Mouse (Mus musculus): ENCODE results near the gene Ruvbl1. TPM values are rescaled to one million over a fixed set of nuclear protein-coding genes. Genes with fewer than 3 reads are reported as not detected.
A peak's percentile ranks its signal among the peaks of the same experiment; 100 is the strongest.

Gene Ruvbl1
- polyA plus RNA-seq, 1 experiment from 2014 or later = 89.9 TPM

DNA sequence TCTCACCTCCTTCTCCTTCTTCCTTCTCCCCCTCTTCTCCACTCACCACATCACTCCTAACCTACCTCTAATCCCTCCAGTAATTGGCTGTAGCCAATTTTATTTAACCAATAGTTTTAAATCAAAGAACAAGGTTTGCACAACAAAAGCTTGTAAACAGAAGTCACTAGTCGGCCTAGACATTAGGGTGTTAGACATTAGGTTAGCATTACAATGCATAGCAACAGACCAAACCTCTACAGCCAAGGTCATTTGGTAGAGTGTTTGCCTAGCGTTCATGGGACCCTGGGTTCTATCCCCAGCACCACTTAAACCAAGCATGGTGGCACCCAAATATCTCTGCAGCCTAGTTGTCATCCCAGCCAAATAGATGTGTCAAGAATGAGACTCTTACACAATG, 10.7 kb upstream of the Ruvbl1 start:
- Histone ChIP-seq H3K27me3 (replicated peaks) (0 out of 2 replicates have a peak, but pooled peaks cover 2% of the 10 kb centered on the region), H3K4me3 (replicated peaks) (no peak overlapping the region), H3K9me3 (replicated peaks) (no peaks in the 10 kb centered on the region), H3K36me3 (no peaks in the 10 kb centered on the region), H3K4me1 (no peaks in the 10 kb centered on the region), H3K4me2 (no peak overlapping the region), H3K27ac (replicated peaks) (no peak overlapping the region), H3K9ac (replicated peaks) (no peak overlapping the region)
- no peak for ATAC-seq (ENCODE audit: low FRiP score)
- WGBS = 64% methylated on average over 2 of the region's 2 CpGs

DNA sequence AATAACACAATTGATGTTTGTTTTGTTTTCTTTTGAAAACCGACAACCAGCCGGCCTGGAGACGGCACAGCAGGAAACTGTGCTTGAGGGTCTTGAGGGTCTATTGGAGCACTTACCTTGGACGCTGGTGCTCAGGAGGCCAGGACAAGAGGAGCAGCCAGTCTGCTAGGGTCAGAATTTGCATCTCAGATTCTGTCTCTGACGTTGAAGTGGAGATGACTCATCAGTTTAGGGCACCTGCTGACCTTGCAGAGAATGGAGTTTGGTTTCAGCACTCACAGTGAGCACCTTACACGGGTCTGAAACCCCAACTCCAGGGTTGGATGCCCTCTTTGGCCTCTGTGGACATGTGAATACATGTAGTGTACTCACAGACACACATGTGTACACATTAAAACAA, 4.7 kb downstream of the Ruvbl1 start:
- Histone ChIP-seq H3K36me3 (peaks cover 65% of the 10 kb centered on the region), H3K4me2 (no peak overlapping the region), H3K9me3 (replicated peaks) (no peaks in the 10 kb centered on the region), H3K9ac (replicated peaks) (no peak overlapping the region), H3K27me3 (replicated peaks) (no peaks in the 10 kb centered on the region), H3K27ac (replicated peaks) (no peak overlapping the region), H3K4me3 (replicated peaks) (no peak overlapping the region), H3K4me1 (peaks cover 17% of the 10 kb centered on the region)
- no peak for ATAC-seq (ENCODE audit: low FRiP score)
- 76% methylated on average over 6 of the region's 6 CpGs for WGBS

DNA sequence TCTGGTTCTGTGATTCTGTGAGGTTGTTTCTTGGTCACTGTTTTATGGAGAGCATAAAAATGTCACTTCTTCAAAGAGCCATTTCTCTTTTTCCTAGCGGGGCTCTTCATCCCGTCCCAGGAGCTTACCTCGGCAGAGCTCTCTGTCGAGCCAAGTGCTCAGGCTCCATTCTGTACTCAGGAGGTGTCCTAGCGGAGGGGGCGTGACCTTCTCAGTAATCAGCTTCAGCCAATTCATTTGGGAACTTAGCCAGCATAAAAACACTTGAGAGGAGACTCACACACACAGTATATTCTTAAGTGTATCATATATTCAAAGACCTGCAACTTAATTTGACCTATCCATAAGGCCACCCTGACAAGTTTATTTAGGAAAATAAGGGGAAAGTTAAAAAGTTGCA, 15.2 kb downstream of the Ruvbl1 start:
- Histone ChIP-seq H3K4me2 (no peak overlapping the region), H3K4me1 (no peaks in the 10 kb centered on the region), H3K9ac (replicated peaks) (no peak overlapping the region), H3K27me3 (replicated peaks) (no peaks in the 10 kb centered on the region), H3K36me3 (peaks cover 69% of the 10 kb centered on the region), H3K9me3 (replicated peaks) (no peaks in the 10 kb centered on the region), H3K4me3 (replicated peaks) (no peak overlapping the region), H3K27ac (replicated peaks) (no peak overlapping the region)
- ATAC-seq (ENCODE audit: low FRiP score) = no peak
- 23% methylated on average over 6 of the region's 6 CpGs for WGBS

DNA sequence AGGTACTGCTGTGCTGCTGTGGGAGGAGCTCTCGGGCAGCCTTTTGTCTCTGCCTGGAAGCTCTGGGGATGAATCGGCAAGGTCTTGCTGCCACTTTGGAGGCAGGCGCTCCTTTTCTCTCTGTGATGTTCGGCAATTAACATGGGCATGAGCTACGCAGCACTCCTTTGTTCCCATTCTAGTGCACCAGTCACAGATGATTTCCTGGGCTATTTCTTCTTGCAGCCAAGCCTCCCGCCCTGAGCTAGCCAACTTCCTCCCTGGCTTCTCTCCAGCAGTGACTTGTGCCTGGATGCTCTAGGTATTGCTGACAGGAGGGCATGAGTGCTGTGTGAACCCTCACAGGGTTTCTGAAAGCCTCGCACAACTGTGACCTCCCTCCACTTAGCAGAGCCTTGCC, 17.9 kb downstream of the Ruvbl1 start:
- 32% methylated on average over 7 of the region's 7 CpGs for WGBS
- Histone ChIP-seq H3K4me2 (no peak overlapping the region), H3K36me3 (peaks cover 80% of the 10 kb centered on the region), H3K9ac (replicated peaks) (no peak overlapping the region), H3K9me3 (replicated peaks) (no peaks in the 10 kb centered on the region), H3K4me3 (replicated peaks) (no peak overlapping the region), H3K27me3 (replicated peaks) (no peaks in the 10 kb centered on the region), H3K4me1 (0 out of 2 replicates have a peak, but pooled peaks cover 2% of the 10 kb centered on the region), H3K27ac (replicated peaks) (no peak overlapping the region)
- ATAC-seq (ENCODE audit: low FRiP score) = no peak

DNA sequence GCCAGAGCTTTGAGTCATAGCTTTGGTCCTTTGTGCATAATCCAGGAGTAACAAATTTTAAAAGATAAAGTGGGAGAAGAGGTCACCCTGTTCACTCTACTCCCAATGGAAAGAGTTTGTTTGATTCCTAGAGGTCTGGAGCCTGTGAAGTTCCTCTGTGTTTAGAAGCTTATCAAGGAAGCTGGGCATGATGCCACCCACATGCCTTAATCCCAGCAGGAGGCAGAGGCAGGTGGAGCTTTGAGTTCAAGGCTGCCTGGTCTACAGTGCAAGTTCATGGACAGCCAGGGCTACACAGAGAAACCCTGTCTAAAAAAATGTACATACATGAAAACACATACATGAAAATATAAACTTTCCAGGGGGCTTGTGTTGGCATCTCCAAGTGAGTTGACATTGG, 18.7 kb downstream of the Ruvbl1 start:
- Histone ChIP-seq H3K36me3 (peaks cover 73% of the 10 kb centered on the region), H3K9me3 (replicated peaks) (no peaks in the 10 kb centered on the region), H3K27ac (replicated peaks) (no peak overlapping the region), H3K4me1 (0 out of 2 replicates have a peak, but pooled peaks cover 2% of the 10 kb centered on the region), H3K27me3 (replicated peaks) (no peaks in the 10 kb centered on the region), H3K4me2 (no peak overlapping the region), H3K4me3 (replicated peaks) (no peak overlapping the region), H3K9ac (replicated peaks) (no peak overlapping the region)
- ATAC-seq (ENCODE audit: low FRiP score) = no peak

DNA sequence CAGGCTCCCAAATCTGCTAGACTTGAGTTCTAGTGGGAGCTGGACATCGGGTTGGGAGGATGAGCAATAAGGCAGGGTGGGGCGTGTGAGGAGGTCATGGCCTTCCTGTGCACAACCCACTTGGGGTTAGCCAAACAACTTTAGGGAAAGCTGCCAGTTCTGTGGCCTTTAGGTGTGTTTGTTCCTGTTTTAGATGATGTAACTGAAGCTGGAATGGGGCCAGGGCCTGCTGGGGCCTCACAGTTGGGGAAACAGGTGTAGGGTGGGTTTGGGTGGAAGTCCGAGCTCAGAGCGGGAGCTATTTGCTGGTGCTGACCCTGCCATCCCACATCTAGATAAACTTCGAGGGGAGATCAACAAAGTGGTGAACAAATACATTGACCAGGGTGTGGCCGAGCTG, 20.2 kb downstream of the Ruvbl1 start:
- Histone ChIP-seq H3K9me3 (replicated peaks) (no peaks in the 10 kb centered on the region), H3K36me3 (peaks cover 62% of the 10 kb centered on the region), H3K4me2 (no peak overlapping the region), H3K4me1 (0 out of 2 replicates have a peak, but pooled peaks cover 2% of the 10 kb centered on the region), H3K27me3 (replicated peaks) (no peaks in the 10 kb centered on the region), H3K27ac (replicated peaks) (no peak overlapping the region), H3K4me3 (replicated peaks) (no peak overlapping the region), H3K9ac (replicated peaks) (no peak overlapping the region)
- no peak for ATAC-seq (ENCODE audit: low FRiP score)
- 95% methylated on average over 6 of the region's 6 CpGs for WGBS

DNA sequence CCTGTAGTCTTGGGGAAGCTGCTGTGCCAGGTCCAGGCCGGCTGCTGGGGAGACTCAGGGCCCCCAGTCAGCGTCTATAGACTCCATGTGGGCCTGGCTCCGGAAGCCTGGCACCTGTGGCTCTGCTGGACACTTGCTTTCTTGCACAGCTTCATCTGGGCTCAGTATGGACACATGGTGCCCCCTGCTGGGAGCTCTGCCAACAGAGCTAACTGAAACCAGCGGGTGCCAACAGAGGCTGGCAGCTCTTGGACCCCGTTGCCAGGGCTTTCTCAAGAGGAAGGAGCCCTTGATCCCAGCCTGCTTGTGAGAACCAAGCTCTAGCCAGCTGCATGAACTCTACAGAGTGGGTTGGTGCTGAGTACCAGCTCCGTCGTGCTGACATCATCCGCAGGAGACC, 21.7 kb downstream of the Ruvbl1 start:
- no peak overlapping the region for H3K4me3 ChIP-seq (replicated peaks)
- H3K4me1 ChIP-seq = 0 out of 2 replicates have a peak, but pooled peaks cover 2% of the 10 kb centered on the region
- no peaks in the 10 kb centered on the region for H3K9me3 ChIP-seq (replicated peaks)
- H3K9ac ChIP-seq (replicated peaks) = no peak overlapping the region
- H3K27ac ChIP-seq (replicated peaks) = no peak overlapping the region
- no peak overlapping the region for H3K4me2 ChIP-seq
- ATAC-seq (ENCODE audit: low FRiP score) = peak; percentile 77
- 82% methylated on average over 8 of the region's 8 CpGs for WGBS
- peaks cover 59% of the 10 kb centered on the region for H3K36me3 ChIP-seq
- H3K27me3 ChIP-seq (replicated peaks) = no peaks in the 10 kb centered on the region

DNA sequence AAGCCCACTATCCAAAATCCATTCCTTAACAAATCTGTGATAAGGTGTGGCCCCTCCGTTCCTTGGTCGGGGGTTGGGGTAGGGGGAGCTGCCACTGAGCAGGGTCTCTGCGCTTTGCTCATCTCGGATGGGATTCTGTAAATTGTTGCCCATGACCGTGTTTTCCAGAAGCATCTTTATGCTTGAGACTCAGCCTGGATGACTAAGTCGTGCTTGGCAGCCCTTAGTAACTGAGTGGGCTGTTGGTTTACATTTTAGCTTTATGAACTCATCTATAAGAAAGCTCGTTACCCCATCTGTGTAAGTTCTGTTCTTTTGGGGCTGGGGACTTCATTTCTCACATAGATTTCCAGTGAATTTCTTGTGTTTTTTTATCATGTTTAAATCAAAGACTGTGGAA, 23.8 kb downstream of the Ruvbl1 start:
- Histone ChIP-seq H3K9me3 (replicated peaks) (no peaks in the 10 kb centered on the region), H3K9ac (replicated peaks) (no peak overlapping the region), H3K4me2 (no peak overlapping the region), H3K4me1 (0 out of 2 replicates have a peak, but pooled peaks cover 2% of the 10 kb centered on the region), H3K27me3 (replicated peaks) (no peaks in the 10 kb centered on the region), H3K4me3 (replicated peaks) (no peak overlapping the region), H3K27ac (replicated peaks) (no peak overlapping the region), H3K36me3 (peaks cover 59% of the 10 kb centered on the region)
- WGBS = 97% methylated on average over 7 of the region's 7 CpGs
- ATAC-seq (ENCODE audit: low FRiP score) = no peak

DNA sequence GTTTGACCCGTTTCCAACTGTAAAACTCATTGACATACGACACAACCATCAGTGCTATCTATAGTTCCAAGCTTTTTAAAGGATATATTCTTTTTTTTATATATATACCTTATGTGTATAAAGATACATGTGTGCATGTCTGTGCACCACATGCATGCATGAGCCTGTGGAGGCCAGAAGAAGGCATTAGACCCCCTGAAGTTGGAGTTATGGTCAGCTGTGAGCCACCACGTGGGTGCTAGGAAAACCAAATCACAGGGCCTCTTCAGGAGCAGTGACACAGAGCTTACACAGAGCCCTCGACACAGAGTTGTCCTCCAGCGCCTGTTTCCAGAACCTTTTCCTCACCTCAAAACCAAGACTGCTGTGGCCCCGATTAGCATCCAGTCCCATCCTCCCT, 24.6 kb downstream of the Ruvbl1 start:
- Histone ChIP-seq H3K9ac (replicated peaks) (no peak overlapping the region), H3K27me3 (replicated peaks) (no peaks in the 10 kb centered on the region), H3K9me3 (replicated peaks) (no peaks in the 10 kb centered on the region), H3K36me3 (peaks cover 52% of the 10 kb centered on the region), H3K27ac (replicated peaks) (no peak overlapping the region), H3K4me1 (0 out of 2 replicates have a peak, but pooled peaks cover 2% of the 10 kb centered on the region), H3K4me2 (no peak overlapping the region), H3K4me3 (replicated peaks) (no peak overlapping the region)
- 89% methylated on average over 6 of the region's 6 CpGs for WGBS
- ATAC-seq (ENCODE audit: low FRiP score) = no peak

DNA sequence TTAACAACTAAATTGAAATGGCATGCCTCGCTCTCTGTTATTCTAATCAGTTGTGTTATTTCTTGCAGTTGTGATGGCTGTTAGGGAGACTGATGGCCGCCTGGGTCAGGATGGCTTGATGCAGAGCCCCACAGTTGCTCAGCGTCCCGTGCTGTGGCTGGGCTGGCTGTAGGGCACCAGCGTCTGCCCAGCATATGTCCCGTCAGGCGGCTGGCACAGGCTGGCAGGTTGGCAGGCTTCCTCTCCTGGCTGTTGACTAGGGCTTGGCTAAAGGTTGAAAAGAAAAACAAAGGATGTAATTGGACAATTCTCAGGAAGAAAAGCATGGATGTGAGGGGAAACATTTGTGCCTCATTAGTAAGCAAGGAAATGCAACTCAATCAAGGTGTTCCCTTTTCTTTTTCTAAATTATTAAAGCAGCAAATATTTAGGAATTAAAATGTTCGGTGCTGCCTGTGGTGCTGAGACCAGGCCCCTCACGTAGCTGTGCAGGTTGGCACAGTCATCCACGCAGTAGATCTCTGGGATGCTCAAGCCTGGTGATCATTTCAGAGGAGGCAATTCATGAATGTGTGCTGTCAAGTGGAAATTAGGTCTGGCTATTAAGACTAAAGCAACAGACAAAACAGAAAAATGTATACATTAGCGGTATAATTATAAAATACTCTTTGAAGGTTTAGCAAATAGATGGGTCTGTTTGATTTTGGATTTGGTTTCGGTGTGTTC, 25.6 kb downstream of the Ruvbl1 start:
- Histone ChIP-seq H3K4me3 (replicated peaks) (no peak overlapping the region), H3K4me1 (0 out of 2 replicates have a peak, but pooled peaks cover 2% of the 10 kb centered on the region), H3K27me3 (replicated peaks) (no peaks in the 10 kb centered on the region), H3K27ac (replicated peaks) (no peak overlapping the region), H3K36me3 (peaks cover 44% of the 10 kb centered on the region), H3K9me3 (replicated peaks) (no peaks in the 10 kb centered on the region), H3K9ac (replicated peaks) (no peak overlapping the region), H3K4me2 (no peak overlapping the region)
- no peak for ATAC-seq (ENCODE audit: low FRiP score)
- WGBS = 82% methylated on average over 12 of the region's 12 CpGs

DNA sequence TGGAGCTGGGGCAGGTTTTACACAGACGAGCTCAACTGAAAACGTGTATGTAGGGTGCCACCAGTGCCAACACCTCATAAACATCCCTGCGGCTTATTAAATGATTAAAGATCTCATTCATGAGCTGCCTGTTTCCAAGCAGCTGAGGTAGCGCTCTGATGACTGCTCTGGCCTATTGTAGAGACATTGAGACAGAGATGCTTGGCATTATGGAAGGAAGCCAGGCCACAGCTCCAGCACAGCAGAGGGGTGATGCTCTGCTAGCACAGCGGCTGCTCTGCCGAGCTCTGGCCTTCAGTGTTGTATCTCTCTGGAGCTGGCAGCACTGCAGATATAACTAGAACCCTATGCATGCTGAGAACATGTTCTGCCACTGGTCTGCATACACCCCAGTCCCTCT, 28.5 kb downstream of the Ruvbl1 start:
- 82% methylated on average over 6 of the region's 6 CpGs for WGBS
- Histone ChIP-seq H3K4me1 (no peaks in the 10 kb centered on the region), H3K27ac (replicated peaks) (no peak overlapping the region), H3K9me3 (replicated peaks) (no peaks in the 10 kb centered on the region), H3K27me3 (replicated peaks) (no peaks in the 10 kb centered on the region), H3K9ac (replicated peaks) (no peak overlapping the region), H3K4me2 (no peak overlapping the region), H3K4me3 (replicated peaks) (no peak overlapping the region), H3K36me3 (peaks cover 41% of the 10 kb centered on the region)
- no peak for ATAC-seq (ENCODE audit: low FRiP score)

DNA sequence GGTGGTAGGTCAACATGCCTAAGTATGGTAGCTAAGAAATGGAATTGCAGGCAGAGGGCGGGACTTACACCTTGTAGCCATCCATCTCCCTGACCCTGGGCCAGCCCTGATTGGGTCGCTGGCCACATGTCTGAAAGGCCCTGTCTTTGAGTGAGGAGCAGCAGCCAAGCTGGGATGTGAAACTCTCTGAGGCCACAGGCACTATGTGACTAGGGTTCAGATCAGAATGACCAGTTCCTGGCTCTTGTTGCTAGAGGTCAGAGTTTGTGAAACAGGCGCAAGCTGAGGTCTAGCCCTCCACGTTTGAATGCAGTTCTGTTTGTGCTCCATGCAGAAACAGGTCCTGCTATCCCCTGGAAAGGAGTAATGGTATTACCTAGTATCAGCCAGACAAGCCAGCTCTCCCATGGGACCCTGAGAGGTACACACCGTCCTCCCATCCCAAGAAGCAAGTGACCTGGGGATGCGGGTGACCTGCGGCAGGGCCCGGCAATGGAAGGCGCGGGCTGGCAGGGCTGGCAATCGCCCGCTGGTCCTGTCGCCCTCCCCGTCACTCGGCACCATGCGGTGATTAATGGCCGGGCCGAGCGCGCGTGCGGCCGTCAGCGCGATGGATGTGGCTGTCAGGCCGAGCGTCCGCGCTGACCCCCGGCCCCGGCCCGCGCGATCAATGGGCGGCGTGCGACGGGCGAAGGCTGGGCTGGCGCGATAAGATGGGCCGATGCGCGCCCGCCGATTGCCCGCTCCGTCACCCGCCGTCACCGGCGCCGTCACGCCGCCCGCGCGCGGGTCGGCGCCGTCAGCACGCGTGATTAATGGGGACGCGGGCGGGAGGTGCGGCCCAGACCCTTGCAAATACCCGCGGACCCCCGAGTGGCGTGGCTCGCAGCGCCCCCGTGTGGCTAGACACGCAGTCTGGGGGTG, 34.5 kb downstream of the Ruvbl1 start:
- Histone ChIP-seq H3K4me3 (replicated peaks) (peak overlapping the region; percentile 57), H3K27me3 (replicated peaks) (no peaks in the 10 kb centered on the region), H3K9me3 (replicated peaks) (no peaks in the 10 kb centered on the region), H3K4me1 (peaks cover 9% of the 10 kb centered on the region), H3K4me2 (peak overlapping the region; percentile 93), H3K36me3 (peaks cover 41% of the 10 kb centered on the region), H3K27ac (replicated peaks) (peak overlapping the region; percentile 83), H3K9ac (replicated peaks) (peak overlapping the region; percentile 73)
- WGBS = 2% methylated on average over 74 of the region's 76 CpGs
- peak; percentile 80 for ATAC-seq (ENCODE audit: low FRiP score)

Data from neural tube, embryonic 15.5 days (tissue).